Mouse (Mus musculus) liver, postnatal 0 days (tissue): Measurements from ENCODE around the gene Avil.

Experiments
- CTCF ChIP-seq: sonication (generic); IDR thresholded peaks from 2 replicates; pipeline ENCODE4 v1.5.1; 2016; ENCODE audit warnings: antibody characterized with exemption, low read depth
- EP300 ChIP-seq: IDR thresholded peaks from 2 replicates; pipeline ENCODE4 v1.6.1; 2016; ENCODE audit warnings: antibody characterized with exemption, low read depth, mild to moderate bottlenecking

- TF ChIP-seq CTCF: no peak
- TF ChIP-seq EP300: no peak
These were observed 3.0 kb upstream of the Avil start for GRCm38 (mm10) chr10:126997340-126998113.
